Mouse (Mus musculus) liver, embryonic 11.5 days (tissue): ENCODE measurements around the gene Inpp4b. TPM values are rescaled to one million over a fixed set of nuclear protein-coding genes. Genes with fewer than 3 reads are reported as not detected.

Source experiments
- ATAC-seq: fragments of 200-750 bp; cut with Nextera tagmentation; replicated peaks from 2 replicates; pipeline ENCODE4 v1.8.0; 2017; ENCODE audit warnings: moderate number of reproducible peaks, mild to moderate bottlenecking, moderate TSS enrichment, moderate library complexity; ENCODE audit not compliant: low FRiP score
- DNase-seq: peaks from one replicate; pipeline ENCODE4 v3.0.0-alpha.2; 2017; ENCODE audit warnings: low spot score
- H3K27ac ChIP-seq: fragments of 300-500 bp; sonication (generic); 2 replicates; pipeline ENCODE4 v1.5.1; 2014; ENCODE audit warnings: mild to moderate bottlenecking, low read depth, low read length, control low read depth
- H3K27me3 ChIP-seq: fragments of 300-500 bp; sonication (generic); replicated peaks from 2 replicates; pipeline ENCODE4 v1.6.1; 2014; ENCODE audit warnings: low read length, mixed read lengths; ENCODE audit not compliant: control insufficient read depth, insufficient read depth
- H3K36me3 ChIP-seq: fragments of 300-500 bp; sonication (generic); 2 replicates; pipeline ENCODE4 v1.6.1; 2014; ENCODE audit warnings: mild to moderate bottlenecking, low read length, moderate library complexity, mixed read lengths; ENCODE audit not compliant: control insufficient read depth, insufficient read depth
- H3K4me1 ChIP-seq: fragments of 300-500 bp; sonication (generic); replicated peaks from 2 replicates; pipeline ENCODE4 v1.6.1; 2014; ENCODE audit warnings: low read length, mixed read lengths; ENCODE audit not compliant: control insufficient read depth, insufficient read depth
- H3K4me2 ChIP-seq: fragments of 300-500 bp; sonication (generic); 2 replicates; pipeline ENCODE4 v1.6.1; 2014; ENCODE audit warnings: mild to moderate bottlenecking, control low read depth, moderate library complexity
- H3K4me3 ChIP-seq: fragments of 300-500 bp; sonication (generic); 2 replicates; pipeline ENCODE4 v1.5.1; 2014; ENCODE audit warnings: low read depth, low read length, control low read depth
- H3K9ac ChIP-seq: fragments of 300-500 bp; sonication (generic); 2 replicates; pipeline ENCODE4 v1.6.1; 2014; ENCODE audit warnings: low read depth, low read length, control low read depth
- H3K9me3 ChIP-seq: fragments of 300-500 bp; sonication (generic); 2 replicates; pipeline ENCODE4 v1.6.1; 2016; ENCODE audit warnings: low read length, inconsistent platforms, mixed read lengths; ENCODE audit not compliant: control insufficient read depth
- WGBS: fragments of 180-500 bp; shearing (Covaris S2); extraction: QIAGEN DNeasy Blood & Tissue Kit; methylation state at CpG from one replicate; pipeline ENCODE4 v1.1.7; 2014; 5-methylcytosine and 5-hydroxymethylcytosine counted together
- polyA plus RNA-seq: library from polyadenylated mRNA; unstranded; fragments of >200 nt; fragmentation: Nextera tagmentation; extraction: Ambion mirVana; gene quantifications from 2 replicates; pipeline ENCODE4 v1.2.1, GENCODE M21; 2014

The Inpp4b gene
- polyA plus RNA-seq, 1 experiment from 2014 or later, result 3.9 TPM

DNA sequence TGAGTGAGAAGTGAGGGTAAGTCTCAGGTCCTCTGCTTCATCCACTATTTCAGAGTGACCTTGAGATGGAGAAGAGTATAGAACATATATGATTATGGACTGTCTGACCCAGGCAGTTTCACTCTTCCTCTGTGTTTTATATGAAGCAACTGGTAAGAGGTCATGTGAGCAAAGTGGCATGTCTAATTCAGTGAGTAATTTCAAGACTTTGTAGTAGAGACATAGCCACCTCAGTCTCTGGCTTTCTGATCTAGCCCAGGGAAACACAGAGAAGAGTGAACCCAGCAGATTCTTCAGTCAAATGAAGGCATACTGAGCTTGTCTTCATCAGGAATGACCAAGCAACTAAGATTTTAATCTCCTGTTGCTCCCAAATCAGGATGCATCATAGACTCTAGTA is 172.1 kb downstream of the Inpp4b start:
- H3K36me3 ChIP-seq, result no peaks in the 10 kb centered on the region
- H3K9me3 ChIP-seq, result no peaks in the 10 kb centered on the region
- no peak overlapping the region for H3K9ac ChIP-seq
- no peaks in the 10 kb centered on the region for H3K27me3 ChIP-seq
- no peak for DNase-seq
- no peak overlapping the region for H3K27ac ChIP-seq
- no peak overlapping the region for H3K4me3 ChIP-seq
- no peak overlapping the region for H3K4me2 ChIP-seq
- no peak for ATAC-seq
- H3K4me1 ChIP-seq, result no peaks in the 10 kb centered on the region

DNA sequence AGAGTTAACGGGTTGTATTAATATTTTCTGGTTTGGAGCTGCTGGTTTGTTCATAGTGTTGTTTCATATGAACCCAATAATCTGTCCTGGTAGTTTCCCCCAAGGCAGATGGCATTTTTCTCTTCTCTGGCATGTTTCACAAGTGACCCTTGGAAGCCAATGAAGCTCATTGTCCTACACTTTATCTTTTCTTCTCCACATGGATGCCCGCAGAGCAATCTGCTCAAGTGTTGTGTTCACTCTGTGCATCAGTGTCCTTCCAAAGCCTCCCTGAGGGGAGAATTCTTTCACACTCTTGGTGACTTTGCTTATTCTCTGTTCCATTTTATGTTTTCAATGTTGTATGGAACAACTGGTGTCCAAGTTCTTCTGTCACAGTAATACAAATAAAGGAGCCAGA is 179.7 kb downstream of the Inpp4b start:
- no peaks in the 10 kb centered on the region for H3K4me1 ChIP-seq
- H3K4me3 ChIP-seq, result no peak overlapping the region
- ATAC-seq (no peak), DNase-seq (no peak)
- no peaks in the 10 kb centered on the region for H3K36me3 ChIP-seq
- WGBS, result 82% methylated on average over 2 of the region's 2 CpGs
- no peak overlapping the region for H3K4me2 ChIP-seq
- H3K9ac ChIP-seq, result no peak overlapping the region
- H3K27ac ChIP-seq, result no peak overlapping the region
- H3K9me3 ChIP-seq, result no peaks in the 10 kb centered on the region
- no peaks in the 10 kb centered on the region for H3K27me3 ChIP-seq

DNA sequence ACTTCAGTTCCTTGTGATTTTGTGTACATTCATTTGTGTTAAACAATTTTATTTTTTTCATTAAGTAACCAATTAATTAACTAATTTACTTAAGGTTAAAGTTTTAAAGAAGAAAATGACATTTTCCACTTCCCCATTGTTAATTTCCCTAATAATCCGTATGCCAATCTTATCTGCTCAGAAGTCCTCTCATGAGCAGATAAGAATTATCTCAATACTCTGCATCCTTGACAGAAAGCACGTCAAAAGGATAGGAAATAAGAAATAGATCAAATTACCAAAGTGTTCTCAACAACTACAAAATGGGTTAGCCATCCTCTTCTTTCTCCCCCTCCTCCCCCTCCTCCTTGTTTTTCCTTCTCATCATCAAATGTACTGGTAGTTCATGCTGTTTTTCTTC is 182.2 kb downstream of the Inpp4b start:
- Histone ChIP-seq H3K4me1 (no peaks in the 10 kb centered on the region), H3K9me3 (no peaks in the 10 kb centered on the region), H3K4me3 (no peak overlapping the region), H3K4me2 (no peak overlapping the region), H3K36me3 (no peaks in the 10 kb centered on the region), H3K27ac (no peak overlapping the region), H3K27me3 (no peaks in the 10 kb centered on the region), H3K9ac (no peak overlapping the region)
- ATAC-seq, result no peak
- 22% methylated on average over 2 of the region's 2 CpGs for WGBS
- DNase-seq, result no peak

DNA sequence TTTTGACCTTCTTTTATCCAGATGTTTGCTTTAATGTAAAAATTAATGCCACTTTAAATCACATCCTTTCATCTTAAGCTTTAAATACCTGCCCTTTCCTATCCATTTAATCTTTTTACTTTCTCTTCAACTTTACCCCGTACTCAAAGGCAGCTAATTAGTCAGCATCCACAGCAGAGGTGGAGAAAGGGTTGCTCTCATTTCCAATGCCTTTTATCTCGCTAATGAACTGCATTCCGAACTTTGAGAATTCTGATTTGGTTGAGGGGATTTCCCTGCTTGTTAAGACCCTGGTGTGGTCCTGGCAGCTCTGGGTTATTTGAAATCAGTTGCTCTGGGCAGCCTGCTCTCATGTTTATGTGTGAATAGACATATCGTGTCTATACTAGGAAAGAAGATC is 185.3 kb downstream of the Inpp4b start:
- Histone ChIP-seq H3K36me3 (no peaks in the 10 kb centered on the region), H3K27ac (no peak overlapping the region), H3K9ac (no peak overlapping the region), H3K4me1 (no peaks in the 10 kb centered on the region), H3K4me2 (no peak overlapping the region), H3K27me3 (no peaks in the 10 kb centered on the region), H3K4me3 (no peak overlapping the region), H3K9me3 (no peaks in the 10 kb centered on the region)
- WGBS, result 35% methylated on average over 4 of the region's 4 CpGs
- ATAC-seq, result no peak
- DNase-seq, result no peak

DNA sequence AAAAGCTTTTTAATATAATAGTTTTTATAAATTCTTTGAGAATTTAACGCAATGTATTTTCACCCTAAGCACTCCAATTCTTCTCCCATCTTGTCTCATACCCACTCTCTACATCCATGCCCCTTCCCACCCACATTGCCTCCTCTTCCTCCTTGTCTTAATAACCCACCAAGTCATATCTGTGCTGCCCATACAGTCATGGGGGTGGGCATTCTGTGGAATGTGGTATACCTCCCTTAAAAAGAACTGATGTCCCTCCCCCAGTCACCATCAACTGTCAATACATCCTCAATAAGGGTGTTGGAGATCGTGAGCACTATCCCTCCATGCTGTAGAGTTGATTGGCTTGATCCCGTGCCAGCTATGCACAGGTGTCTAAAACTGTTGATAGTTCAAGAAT is 196.0 kb downstream of the Inpp4b start:
- Histone ChIP-seq H3K9me3 (no peaks in the 10 kb centered on the region), H3K27me3 (no peaks in the 10 kb centered on the region), H3K4me1 (no peaks in the 10 kb centered on the region), H3K27ac (no peak overlapping the region), H3K4me3 (no peak overlapping the region), H3K9ac (no peak overlapping the region), H3K4me2 (no peak overlapping the region), H3K36me3 (no peaks in the 10 kb centered on the region)
- no peak for ATAC-seq
- no peak for DNase-seq
- whole genome bisulfite sequencing, result 78% methylated on average over 3 of the region's 3 CpGs

DNA sequence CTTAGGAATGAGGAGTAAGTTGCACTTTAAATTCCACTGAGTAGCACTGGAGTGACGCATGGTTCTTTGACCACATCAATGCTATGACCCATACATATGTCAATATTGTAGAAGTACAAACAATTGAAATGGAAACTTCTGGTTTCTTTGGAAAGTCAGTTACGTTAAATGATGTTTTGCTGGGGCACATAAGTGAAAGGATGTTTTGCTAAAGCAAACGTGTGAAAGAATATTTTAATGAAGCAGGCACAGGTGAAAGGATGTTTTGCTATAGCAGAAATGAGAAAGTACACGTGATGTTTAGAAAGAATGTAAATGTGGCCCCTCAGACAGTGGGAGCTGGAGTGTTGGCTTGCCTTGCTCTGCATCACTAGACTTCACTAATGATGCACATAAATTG is 216.2 kb downstream of the Inpp4b start:
- Histone ChIP-seq H3K36me3 (no peaks in the 10 kb centered on the region), H3K9me3 (no peaks in the 10 kb centered on the region), H3K9ac (no peak overlapping the region), H3K4me1 (no peaks in the 10 kb centered on the region), H3K4me3 (no peak overlapping the region), H3K27ac (no peak overlapping the region), H3K27me3 (no peaks in the 10 kb centered on the region), H3K4me2 (no peak overlapping the region)
- WGBS, result 74% methylated on average over 4 of the region's 4 CpGs
- ATAC-seq (no peak), DNase-seq (no peak)

DNA sequence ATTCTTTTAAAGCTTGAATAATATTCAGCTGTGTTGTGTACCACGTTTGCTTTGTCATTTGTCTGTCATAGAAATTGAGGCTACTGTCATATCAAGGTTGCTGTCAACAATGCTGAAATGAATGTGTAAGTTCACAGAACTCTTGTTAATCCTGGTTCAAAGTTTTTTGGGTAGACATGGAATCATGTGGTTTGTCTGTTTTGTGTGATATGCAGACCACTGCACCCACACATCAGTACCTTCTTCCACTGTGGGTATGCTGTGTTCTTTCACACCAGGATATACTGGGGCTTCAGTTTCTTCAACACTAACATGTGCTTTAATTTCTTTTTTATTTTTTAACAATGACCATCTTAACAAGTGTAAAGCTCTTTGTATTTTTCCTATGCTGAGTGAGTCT is 220.0 kb downstream of the Inpp4b start:
- H3K27ac ChIP-seq, result no peak overlapping the region
- ATAC-seq (no peak), DNase-seq (no peak)
- H3K36me3 ChIP-seq, result no peaks in the 10 kb centered on the region
- H3K9ac ChIP-seq, result no peak overlapping the region
- no peak overlapping the region for H3K4me2 ChIP-seq
- H3K4me1 ChIP-seq, result no peaks in the 10 kb centered on the region
- WGBS, result 47% methylated on average over 1 of the region's 1 CpGs
- H3K27me3 ChIP-seq, result no peaks in the 10 kb centered on the region
- H3K4me3 ChIP-seq, result no peak overlapping the region
- no peaks in the 10 kb centered on the region for H3K9me3 ChIP-seq

DNA sequence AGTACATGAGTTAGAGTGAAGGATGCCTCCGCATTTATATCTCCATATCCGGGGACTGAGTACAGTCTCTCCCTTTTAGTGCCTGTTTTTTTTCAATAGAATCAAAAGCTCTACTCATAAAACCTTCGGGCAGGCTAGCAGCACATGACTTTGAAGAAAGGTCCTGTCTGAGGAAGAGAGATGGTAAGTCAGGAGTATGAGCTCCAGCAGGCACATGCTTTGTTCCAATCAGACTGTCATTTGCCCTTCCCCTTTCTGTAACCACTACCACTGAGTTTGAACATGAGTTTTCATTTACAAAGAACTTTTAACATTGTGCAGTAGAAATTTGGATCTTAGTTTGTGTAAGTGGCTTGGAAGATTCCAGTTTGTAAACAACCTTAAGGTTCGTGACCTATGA is 223.1 kb downstream of the Inpp4b start:
- H3K9me3 ChIP-seq, result no peaks in the 10 kb centered on the region
- H3K4me3 ChIP-seq, result no peak overlapping the region
- no peaks in the 10 kb centered on the region for H3K4me1 ChIP-seq
- H3K4me2 ChIP-seq, result no peak overlapping the region
- H3K9ac ChIP-seq, result no peak overlapping the region
- no peak overlapping the region for H3K27ac ChIP-seq
- WGBS, result 82% methylated on average over 4 of the region's 4 CpGs
- no peaks in the 10 kb centered on the region for H3K36me3 ChIP-seq
- DNase-seq, result no peak
- ATAC-seq, result no peak
- no peaks in the 10 kb centered on the region for H3K27me3 ChIP-seq

DNA sequence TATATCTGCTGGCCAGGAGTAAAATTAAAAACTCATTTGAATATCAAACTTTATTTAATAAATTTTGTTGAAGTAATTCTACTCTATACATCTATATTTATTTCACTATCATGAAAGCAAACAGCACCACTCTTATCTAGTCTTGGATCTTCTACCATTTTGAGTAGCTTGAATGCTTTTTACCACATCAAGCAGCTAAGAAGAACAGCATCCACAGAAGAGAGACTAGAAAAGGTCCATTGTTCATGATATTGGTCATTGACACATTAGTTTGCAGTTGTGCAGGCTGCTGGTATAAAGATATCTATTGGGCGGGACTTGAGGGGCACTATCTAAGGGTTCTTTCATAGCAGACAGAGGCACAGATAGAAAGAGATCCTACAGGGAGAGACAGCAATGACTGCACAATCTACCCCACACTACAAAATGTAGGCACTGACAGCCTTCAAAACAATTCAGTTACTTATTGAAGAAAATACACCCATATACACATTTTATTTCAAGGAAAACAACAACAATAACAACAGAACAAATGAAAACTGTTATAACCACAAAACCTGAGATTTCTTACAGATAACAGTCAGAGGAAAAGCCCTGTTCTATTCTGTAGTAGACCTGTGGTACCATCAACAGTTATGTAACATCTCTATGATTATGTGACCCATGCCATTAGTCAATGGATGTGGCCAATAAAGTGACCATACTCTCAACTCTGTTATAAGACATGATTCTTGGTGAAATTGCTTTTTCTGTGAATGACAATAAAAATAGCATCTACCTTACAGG is 230.2 kb downstream of the Inpp4b start:
- Histone ChIP-seq H3K36me3 (no peaks in the 10 kb centered on the region), H3K4me2 (no peak overlapping the region), H3K27me3 (no peaks in the 10 kb centered on the region), H3K27ac (no peak overlapping the region), H3K9me3 (no peaks in the 10 kb centered on the region), H3K9ac (no peak overlapping the region), H3K4me3 (no peak overlapping the region), H3K4me1 (no peaks in the 10 kb centered on the region)
- WGBS, result 85% methylated on average over 1 of the region's 1 CpGs
- DNase-seq, result no peak
- no peak for ATAC-seq
